Mouse (Mus musculus): Measurements from ENCODE around the gene Kcnh2. TPM values are rescaled to one million over a fixed set of nuclear protein-coding genes. Genes with fewer than 3 reads are reported as not detected.

Kcnh2 gene
- total RNA-seq, 2 experiments from 2014 or later: 13.1 to 15.5 TPM

- DNase-seq (ENCODE audit: low spot score in 2 of 2): peak; percentile 53 to 63
These were observed 2.9 kb downstream of the Kcnh2 start for GRCm38 (mm10) chr5:24348546-24348945.

GRCm38 (mm10) chr5:24348128-24348527, 3.3 kb downstream of the Kcnh2 start:
- DNase-seq (ENCODE audit: low spot score in 2 of 2): peak; percentile 74 to 78

GRCm38 (mm10) chr5:24347186-24347875, 4.1 kb downstream of the Kcnh2 start:
- DNase-seq (ENCODE audit: low spot score in 2 of 2): no peak

GRCm38 (mm10) chr5:24346313-24346712, 5.1 kb downstream of the Kcnh2 start:
- no peak for DNase-seq (ENCODE audit: low spot score in 2 of 2)

GRCm38 (mm10) chr5:24344477-24345051, 6.8 kb downstream of the Kcnh2 start:
- no peak for DNase-seq (ENCODE audit: low spot score in 2 of 2)

GRCm38 (mm10) chr5:24343977-24344436, 7.4 kb downstream of the Kcnh2 start:
- no peak for DNase-seq (ENCODE audit: low spot score in 2 of 2)

- DNase-seq (ENCODE audit: low spot score in 2 of 2): no peak
These were observed 8.0 kb downstream of the Kcnh2 start for GRCm38 (mm10) chr5:24343379-24343778.

GRCm38 (mm10) chr5:24342966-24343365, 8.4 kb downstream of the Kcnh2 start:
- DNase-seq (ENCODE audit: low spot score in 2 of 2): no peak

GRCm38 (mm10) chr5:24342205-24342963, 9.0 kb downstream of the Kcnh2 start:
- no peak for DNase-seq (ENCODE audit: low spot score in 2 of 2)

- no peak for DNase-seq (ENCODE audit: low spot score in 2 of 2)
These were observed 13.6 kb downstream of the Kcnh2 start for GRCm38 (mm10) chr5:24337821-24338220.

- no peak for DNase-seq (ENCODE audit: low spot score in 2 of 2)
These were observed 14.0 kb downstream of the Kcnh2 start for GRCm38 (mm10) chr5:24337366-24337765.

- DNase-seq (ENCODE audit: low spot score in 2 of 2): no peak
These were observed 15.4 kb downstream of the Kcnh2 start for GRCm38 (mm10) chr5:24335888-24336511.

- no peak for DNase-seq (ENCODE audit: low spot score in 2 of 2)
These were observed 16.7 kb downstream of the Kcnh2 start for GRCm38 (mm10) chr5:24334749-24335148.

- DNase-seq (ENCODE audit: low spot score in 2 of 2): no peak
These were observed 19.0 kb downstream of the Kcnh2 start for GRCm38 (mm10) chr5:24332401-24332800.

GRCm38 (mm10) chr5:24329965-24330298, 21.5 kb downstream of the Kcnh2 start:
- no peak for DNase-seq (ENCODE audit: low spot score in 2 of 2)

GRCm38 (mm10) chr5:24329212-24329964, 22.0 kb downstream of the Kcnh2 start:
- DNase-seq (ENCODE audit: low spot score in 2 of 2): peak; percentile 59 to 62

- DNase-seq (ENCODE audit: low spot score in 2 of 2): peak in 1 of 2 experiments; percentile 6
These were observed 22.6 kb downstream of the Kcnh2 start for GRCm38 (mm10) chr5:24328813-24329211.

GRCm38 (mm10) chr5:24326842-24327417, 24.5 kb downstream of the Kcnh2 start:
- no peak for DNase-seq (ENCODE audit: low spot score in 2 of 2)

- DNase-seq (ENCODE audit: low spot score in 2 of 2): no peak
These were observed 25.1 kb downstream of the Kcnh2 start for GRCm38 (mm10) chr5:24326166-24326841.

GRCm38 (mm10) chr5:24325251-24325650, 26.2 kb downstream of the Kcnh2 start:
- no peak for DNase-seq (ENCODE audit: low spot score in 2 of 2)
